Mouse (Mus musculus) CH12.LX (cell line): ENCODE measurements at regions not wholly inside any gene's neighbourhood (a gene's known extent, or its start where the extent isn't known, plus 50 kb on each side); places are given as distances from the start of the nearest gene placed in this dataset.

Source experiments
- BHLHE40 ChIP-seq: IDR thresholded peaks from 2 replicates; pipeline ENCODE4 v1.6.1; 2011; ENCODE audit warnings: mild to moderate bottlenecking, low read depth, low read length, improper control_type of control experiment
- CHD1 ChIP-seq: IDR thresholded peaks from 2 replicates; pipeline ENCODE4 v1.6.1; 2012; ENCODE audit warnings: low read depth, low read length, improper control_type of control experiment, inconsistent platforms
- CTCF ChIP-seq, 2 experiments: IDR thresholded peaks in 1 of 2; conservative IDR thresholded peaks in 1 of 2; 2 replicates each; pipeline ENCODE4 v1.5.1; 2011 to 2012; ENCODE audit warnings: low read depth in 2 of 2, low read length in 2 of 2, improper control_type of control experiment in 1 of 2, inconsistent platforms in 1 of 2, mild to moderate bottlenecking in 1 of 2, moderate library complexity in 1 of 2
- E2F4 ChIP-seq: IDR thresholded peaks from 2 replicates; pipeline ENCODE4 v1.6.1; 2011; ENCODE audit warnings: low read depth, low read length, improper control_type of control experiment; ENCODE audit not compliant: insufficient replicate concordance
- HCFC1 ChIP-seq: IDR thresholded peaks from 2 replicates; pipeline ENCODE4 v1.6.1; 2012; ENCODE audit warnings: low read depth, mild to moderate bottlenecking, inconsistent platforms, low read length, improper control_type of control experiment
- KAT2A ChIP-seq: IDR thresholded peaks from 2 replicates; pipeline ENCODE4 v1.6.1; 2012; ENCODE audit warnings: low read length, improper control_type of control experiment, inconsistent platforms; ENCODE audit not compliant: insufficient replicate concordance
- MYC ChIP-seq: IDR thresholded peaks from 2 replicates; pipeline ENCODE4 v1.6.1; 2011; ENCODE audit warnings: low read depth, mild to moderate bottlenecking, improper control_type of control experiment, low read length
- NRF1 ChIP-seq: IDR thresholded peaks from 2 replicates; pipeline ENCODE4 v1.6.1; 2014; ENCODE audit warnings: low read depth, mild to moderate bottlenecking, inconsistent platforms, low read length, improper control_type of control experiment, moderate library complexity
- POLR2A ChIP-seq: IDR thresholded peaks from 2 replicates; pipeline ENCODE4 v1.6.1; 2011; ENCODE audit warnings: low read depth, mild to moderate bottlenecking, improper control_type of control experiment, low read length
- RAD21 ChIP-seq: IDR thresholded peaks from 2 replicates; pipeline ENCODE4 v1.6.1; 2011; ENCODE audit warnings: low read depth, mild to moderate bottlenecking, low read length, improper control_type of control experiment, moderate library complexity
- TBP ChIP-seq: conservative IDR thresholded peaks from 2 replicates; pipeline ENCODE4 v1.6.1; 2011; ENCODE audit warnings: low read depth, low read length, improper control_type of control experiment

DNA sequence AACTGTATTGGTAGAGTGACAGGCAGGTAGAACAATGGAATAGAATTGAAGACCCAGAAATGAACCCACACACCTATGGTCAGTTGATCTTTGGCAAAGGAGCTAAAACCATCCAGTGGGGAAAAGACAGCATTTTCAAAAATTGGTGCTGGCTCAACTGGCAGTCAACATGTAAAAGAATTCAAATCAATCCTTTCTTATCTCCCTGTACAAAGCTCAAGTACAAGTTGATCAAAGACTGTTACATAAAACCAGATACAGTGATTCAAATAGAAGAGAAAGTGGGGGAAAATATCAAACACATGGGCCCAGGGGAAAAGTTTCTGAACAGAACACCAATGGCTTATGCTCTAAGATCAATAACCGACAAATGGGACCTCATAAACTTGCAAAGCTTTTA lies 200.0 kb upstream of the Tle1 start:
- TF ChIP-seq CTCF (conservative IDR thresholded peaks at IDR 0.05 in 1 of 2, IDR thresholded peaks at IDR 0.05 in 1 of 2; ENCODE audit: low read depth in 2 of 2, low read length in 2 of 2) = no peak
- TF ChIP-seq HCFC1 = no peak
- no peak for TF ChIP-seq TBP
- no peak for TF ChIP-seq RAD21
- TF ChIP-seq NRF1 = no peak
- TF ChIP-seq POLR2A = no peak
- no peak for TF ChIP-seq BHLHE40
- no peak for TF ChIP-seq KAT2A
- TF ChIP-seq CHD1 = no peak
- TF ChIP-seq E2F4 = no peak
- TF ChIP-seq MYC = no peak
